Mouse (Mus musculus) stomach, postnatal 0 days (tissue): Measurements from ENCODE around the gene 9030025P20Rik.

Experiments used
- CTCF ChIP-seq: IDR thresholded peaks from 2 replicates; pipeline ENCODE4 v1.5.1; 2016; ENCODE audit warnings: antibody characterized with exemption, low read depth, mild to moderate bottlenecking, moderate library complexity
- EP300 ChIP-seq: optimal IDR thresholded peaks from 2 replicates; pipeline ENCODE3; 2016; ENCODE audit warnings: antibody characterized with exemption

DNA sequence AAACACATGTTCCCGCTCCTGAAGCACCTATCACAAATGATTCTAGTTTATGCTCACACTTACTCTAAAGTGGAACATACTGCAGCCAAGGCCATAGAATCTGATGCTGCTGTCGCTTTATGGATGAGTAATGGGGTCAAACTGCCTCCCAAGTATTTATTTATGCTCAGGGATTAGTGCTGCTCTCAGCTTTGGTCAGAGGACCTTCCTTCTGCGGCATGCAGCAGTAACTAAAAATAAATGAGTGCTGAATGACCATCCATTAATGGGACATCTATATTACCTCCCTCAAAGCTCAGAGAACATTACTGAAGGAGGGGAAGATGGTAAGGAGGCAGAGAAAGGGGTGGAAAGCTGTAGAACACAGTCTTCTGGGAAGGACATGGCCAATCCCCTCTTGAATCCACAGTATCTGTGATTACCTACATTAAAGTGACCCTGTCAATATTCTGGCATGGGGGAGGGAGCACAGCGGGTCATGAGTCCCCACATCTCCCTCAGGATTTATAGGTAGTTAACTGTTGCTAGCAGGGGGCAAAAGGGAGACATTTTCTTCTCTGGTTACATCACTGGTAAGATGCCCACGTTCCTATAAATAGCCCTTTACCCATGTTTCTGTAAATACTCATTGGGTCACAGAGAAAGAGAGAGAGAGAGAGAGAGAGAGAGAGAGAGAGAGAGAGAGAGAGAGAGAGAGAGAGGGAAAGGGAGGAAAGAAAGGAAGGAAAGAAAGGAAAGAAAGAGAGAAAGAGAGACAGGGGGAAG, 42.2 kb upstream of the 9030025P20Rik start:
- TF ChIP-seq CTCF (no peak), EP300 (no peak)
